Mouse (Mus musculus) frontal cortex, postnatal 10 days (tissue): Measurements from ENCODE around the gene Pdzrn4.

Experiments
- DNase-seq, 2 experiments: peaks; one replicate each; pipeline ENCODE4 v3.0.0; 2022; ENCODE audit warnings: low spot score in 2 of 2, mixed read lengths in 1 of 2

The Pdzrn4 gene

DNA sequence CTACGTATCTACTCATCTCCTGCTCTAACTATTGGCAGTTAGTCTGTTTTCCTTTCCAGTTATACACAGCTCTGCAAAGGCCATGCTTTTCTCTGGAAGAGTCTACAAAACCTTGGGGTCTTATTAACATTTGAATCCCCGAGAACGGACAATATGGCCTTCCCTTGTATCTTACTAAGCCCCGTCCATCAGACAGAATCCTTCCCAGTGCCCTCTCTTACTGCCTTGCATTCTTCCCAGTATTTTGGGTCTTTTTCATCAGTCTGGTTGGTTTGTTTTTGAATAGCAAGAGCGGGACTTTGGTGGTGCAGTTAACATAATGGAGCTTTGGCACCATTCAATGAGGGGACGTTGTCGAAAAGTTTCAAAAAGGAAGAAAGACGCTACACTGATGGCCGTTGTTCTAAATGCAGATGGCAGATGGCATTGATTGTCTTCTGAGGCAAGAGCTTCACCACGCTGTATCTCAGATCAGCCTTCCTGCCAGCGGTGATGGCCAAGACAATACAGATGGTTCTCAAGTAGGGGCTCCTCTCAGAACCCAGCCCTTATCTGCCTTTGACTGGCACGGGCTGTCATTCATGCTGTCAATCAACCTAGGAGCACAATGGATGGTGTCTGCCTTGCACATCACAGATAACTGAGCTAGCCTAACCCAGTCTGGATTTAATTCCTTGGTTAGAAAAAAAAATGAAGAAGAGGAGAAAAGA, 98.9 kb downstream of the Pdzrn4 start:
- DNase-seq, result no peak

DNA sequence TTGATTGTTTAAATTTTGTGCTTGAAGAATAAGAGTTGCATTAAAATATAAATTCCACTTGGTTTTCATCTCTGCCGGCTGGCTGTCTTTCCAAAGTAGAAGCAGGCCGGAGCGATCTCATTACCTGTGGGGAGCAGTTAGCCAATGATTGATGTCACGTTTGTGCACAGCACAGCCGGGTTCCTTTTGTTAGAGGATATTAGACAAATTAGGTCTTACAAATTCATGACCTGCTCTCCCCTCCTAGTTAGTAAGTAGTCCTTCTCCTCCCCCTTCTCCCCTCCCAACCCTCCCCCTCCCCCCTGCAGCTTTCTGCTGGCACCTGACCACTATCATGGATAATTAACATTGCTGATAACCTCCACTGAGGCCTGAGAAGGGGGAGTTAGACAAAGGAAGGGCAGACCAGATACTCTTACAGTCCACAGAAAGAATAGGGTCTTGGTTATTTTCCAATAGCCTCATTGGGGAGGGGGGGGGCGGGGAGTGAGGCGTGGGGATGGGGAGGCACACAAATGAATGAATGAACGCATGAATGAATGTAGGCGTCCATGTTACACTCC, 103.7 kb downstream of the Pdzrn4 start:
- DNase-seq, result no peak

DNA sequence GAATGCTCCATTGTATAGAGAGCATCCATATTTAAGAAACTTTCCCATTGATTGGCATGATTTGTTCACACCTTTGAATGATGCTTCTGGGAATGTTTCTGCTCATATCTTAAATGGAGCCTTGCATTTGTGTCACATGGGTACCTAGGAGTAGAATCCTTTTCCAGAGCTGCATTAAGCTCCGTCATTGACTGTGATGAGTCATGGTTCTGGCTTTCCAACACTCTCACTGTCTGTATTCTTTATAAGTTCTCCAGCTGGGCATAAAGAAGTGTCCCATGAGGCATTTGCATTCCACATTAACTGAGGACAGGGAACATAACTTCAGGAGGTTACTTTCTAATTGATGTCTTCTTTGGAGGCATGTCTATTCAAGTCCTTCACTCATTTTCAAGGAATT, 106.1 kb downstream of the Pdzrn4 start:
- DNase-seq, result no peak

DNA sequence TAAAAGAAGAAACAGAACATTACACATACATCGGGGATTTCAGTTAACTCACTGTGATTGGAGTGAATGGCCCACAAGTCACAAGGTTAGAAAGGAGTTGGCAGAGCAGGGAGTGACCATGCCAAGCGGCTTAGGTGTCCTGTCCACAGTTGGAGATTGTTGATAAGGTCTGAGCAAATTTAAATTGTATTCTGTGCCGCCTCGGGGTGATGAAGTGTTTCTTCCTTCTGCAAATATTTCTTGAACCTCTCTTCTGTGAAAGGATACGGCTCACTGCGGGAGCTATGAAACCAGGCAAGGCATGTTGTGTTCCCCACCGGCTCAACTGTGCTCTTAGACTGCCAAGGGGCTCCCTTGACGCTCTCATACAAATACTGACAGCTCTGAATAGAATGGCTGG, 112.7 kb downstream of the Pdzrn4 start:
- DNase-seq, result no peak

DNA sequence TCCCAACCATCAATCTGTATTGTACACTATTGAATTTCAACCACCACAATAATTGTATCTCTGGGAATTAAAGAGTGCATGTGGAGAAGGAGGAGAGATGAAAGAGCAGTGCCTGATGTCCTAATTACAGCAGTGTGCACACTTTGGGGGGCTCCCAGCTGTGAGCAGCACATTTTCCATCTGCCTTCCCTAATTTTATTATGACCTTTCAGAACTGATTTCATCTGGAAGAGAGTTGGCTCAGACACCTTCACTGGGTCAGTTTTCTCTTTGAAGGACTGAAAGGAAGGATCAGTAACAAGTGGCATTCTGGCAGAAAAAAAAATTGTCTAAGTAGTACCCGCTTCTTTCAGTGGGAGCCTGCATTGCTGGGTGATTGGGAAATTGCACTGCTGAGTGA, 119.0 kb downstream of the Pdzrn4 start:
- no peak for DNase-seq

DNA sequence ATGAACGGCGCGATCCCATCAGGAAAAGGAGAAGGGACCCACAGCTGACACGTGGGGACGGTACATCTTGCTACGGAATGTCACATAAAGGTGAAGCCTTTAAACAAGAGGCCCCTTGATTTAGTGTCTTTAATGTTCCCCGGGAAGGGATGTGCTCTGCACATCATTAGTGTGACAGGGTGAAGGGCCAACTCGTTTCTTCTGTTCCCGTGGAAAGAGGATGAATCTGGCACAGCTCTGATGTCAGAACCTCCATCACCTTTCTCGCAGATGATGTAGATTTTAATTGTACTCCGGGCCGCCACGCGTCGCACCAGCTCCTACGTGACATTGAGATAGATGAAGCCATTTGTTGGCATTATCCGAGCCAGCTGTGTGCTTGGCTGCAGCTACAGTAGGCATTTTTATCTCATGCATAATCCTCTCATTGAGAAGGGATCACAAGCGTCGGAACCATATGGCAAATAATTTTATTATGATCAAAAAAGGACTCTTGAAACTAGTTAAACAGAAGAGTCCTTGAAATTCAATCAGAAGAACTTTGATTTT, 124.1 kb downstream of the Pdzrn4 start:
- DNase-seq, result no peak

DNA sequence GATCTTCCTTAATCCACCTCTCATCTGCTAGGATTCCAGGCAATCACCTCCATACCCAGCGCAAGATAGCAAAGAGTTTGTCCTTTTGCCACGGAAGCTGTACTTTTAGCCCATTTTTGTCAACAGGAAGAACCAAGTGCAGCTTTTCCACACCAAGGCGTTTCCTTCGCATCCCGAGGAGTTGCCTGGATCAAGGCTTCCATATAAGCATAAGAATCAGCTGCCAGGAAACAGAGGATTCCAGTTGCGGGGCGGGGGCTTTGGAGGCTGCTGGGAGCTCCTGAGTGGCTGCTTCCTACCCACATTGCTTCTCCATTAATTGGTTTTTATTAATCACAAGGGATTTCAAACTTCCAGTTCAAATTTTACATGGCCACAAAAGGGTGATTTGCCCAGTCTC, 125.0 kb downstream of the Pdzrn4 start:
- DNase-seq, result no peak

DNA sequence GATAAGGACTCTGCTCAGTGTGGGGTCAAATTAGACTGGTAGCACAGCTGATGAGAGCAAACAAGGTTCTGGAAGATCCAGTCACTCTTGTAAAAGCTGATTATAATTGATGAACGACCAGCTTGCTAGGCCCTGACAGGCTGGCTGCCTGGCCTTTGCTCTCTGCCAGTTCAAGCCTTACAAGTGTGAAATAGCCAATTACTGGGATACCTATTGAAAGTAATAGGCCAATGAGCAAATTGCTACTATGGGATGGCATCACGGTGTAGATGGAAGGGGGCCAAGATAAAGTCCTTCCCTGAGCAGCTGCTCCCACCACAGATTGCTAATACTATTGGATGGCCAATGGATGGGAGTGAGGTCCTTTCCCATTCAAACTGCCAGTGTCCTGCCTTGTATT, 128.2 kb downstream of the Pdzrn4 start:
- DNase-seq, result no peak

DNA sequence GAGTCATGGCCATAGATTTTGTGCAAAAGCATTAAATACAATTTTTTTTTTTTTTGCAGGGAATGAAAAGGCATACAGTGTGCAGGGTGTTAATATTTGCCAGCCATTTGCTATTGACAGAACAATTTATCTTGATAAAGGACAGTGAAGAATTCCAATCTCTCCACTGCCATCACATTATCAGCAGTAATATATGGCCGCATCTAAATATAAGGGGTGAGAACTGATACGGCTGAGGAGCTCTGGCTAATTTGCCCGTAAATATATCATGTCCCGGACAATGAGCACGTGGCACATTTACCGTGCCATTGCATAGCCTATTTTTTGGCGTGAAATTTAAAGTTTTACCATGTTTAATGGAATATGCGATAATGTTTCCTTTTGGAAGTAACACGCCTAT, 128.7 kb downstream of the Pdzrn4 start:
- no peak for DNase-seq

DNA sequence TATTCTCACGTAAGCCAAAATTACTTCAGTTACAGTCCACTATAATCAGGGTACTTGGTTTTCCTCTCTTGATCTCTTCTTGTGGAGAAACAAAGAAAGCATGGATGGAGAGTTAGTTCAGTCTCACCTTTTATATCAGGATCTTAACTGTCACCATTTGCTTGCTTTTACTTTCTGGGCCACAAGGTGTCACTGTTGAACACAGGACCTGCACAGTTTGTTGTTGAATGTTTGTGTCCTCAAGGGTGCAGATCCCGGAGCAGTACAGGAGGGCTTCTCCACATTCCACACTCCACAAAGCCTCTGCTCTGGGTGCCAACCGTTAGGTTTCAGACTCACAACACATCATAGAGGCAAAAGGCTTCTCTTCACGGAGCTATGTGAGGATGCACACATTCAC, 130.1 kb downstream of the Pdzrn4 start:
- DNase-seq, result no peak

DNA sequence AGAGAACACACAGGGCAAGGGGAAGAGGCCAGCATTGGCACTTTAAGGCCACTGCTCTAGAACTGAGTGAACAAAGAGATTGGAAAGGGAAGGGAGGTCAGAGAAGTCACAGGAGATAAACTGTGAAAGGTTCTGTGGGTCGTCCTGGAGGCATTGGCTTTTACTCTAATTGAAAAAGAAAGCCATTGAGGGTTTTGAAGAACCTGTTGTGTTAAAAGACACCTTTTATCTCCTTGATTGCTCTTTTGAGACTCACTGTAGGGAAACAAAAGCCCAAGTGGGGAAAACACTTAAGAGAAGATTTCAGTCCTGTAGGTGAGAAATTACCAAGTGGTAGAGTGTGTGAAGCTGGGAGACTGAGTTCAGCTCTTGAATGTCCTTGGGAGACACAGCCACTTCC, 146.6 kb downstream of the Pdzrn4 start:
- DNase-seq, result no peak

DNA sequence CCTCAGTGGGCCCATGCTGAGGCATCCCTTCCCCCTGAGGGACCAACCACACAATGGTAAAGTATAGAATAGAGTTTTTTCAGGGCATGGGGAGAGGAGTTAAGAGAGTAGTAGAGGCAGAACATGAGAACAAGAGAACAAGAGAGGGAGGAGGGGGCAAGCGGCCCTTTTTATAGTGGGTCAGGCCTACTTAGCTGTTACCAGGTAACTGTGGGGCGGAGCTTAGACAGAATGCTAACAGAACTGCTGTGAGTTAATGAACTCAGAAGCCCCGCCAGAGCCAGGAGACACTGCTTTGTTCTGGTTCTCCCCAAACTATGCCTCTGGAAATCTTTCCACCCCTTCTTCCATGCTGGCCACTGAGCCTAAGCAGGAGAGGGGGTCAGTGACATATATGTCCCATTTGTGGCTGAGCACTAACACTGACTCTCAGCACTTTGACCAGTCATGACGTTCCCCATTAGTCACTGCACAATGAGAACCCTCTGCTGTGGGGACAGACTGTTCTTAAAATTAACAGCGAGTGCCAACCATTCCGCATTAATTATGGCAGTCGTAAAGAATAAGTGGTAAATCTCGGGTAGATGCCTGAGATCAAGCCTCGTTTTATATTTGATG, 150.7 kb downstream of the Pdzrn4 start:
- no peak for DNase-seq

DNA sequence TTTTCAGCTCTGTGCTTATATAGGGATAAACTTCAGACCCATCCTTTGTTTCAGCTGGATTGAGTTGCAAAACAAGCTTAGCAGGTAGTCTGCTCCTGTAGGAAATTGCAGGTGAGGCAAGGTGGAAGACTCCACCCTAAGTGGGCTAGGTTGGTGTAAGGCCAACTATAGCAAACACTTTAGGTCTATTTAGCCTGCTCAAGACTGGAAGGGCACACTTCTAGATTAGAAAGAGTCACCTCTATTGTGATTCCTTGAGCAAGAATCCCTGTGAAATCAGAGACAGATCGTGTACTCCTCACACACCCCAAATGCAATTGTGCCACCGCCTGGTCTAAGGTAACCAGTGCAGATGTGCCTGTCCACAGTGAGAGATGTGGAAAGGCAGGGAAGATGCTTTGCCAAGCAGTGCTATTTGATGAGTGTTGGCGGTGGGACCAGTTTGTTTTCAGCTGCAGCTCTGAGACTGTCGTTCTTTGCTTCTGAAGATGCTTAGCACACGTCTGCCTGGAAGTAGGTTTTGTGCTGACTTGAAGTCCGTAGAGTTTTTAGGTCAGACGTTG, 158.4 kb downstream of the Pdzrn4 start:
- DNase-seq, result no peak

DNA sequence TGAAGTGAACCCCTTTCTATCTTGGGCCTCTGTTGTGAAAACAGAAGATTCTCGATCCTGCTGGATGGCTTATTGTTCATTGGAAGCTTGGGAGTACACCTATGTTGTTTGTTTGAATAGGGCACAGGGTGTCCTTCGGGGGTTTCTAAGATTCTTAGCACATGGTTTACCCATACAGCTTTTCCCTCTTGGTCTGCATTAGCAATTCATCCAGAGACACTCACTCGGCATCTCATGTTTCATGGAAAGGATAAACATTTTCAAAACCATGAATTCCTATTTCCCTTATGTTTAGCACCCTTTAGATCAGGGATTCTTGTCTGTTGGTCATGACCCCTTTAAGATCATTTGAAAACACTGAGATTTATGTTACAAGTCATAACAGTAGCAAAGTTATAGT, 159.0 kb downstream of the Pdzrn4 start:
- no peak for DNase-seq

DNA sequence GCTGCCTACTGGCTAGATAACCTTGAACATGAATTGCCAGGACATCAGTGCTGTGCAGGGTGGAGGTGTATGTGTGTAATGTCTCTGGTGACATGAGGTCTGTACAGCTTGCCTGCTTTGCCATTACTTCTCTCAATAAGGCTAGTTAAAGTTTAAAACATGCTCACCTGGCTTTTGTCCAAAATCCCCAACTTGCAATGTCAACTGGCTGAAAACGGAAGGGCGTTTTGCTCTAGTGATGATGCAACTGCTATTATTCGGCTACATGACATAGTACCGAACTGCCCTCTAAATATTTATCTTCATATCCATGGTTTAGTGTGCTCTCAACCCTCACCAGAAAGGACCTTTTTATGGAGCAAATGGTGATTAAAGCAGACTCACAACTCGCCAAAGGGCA, 161.9 kb downstream of the Pdzrn4 start:
- no peak for DNase-seq

DNA sequence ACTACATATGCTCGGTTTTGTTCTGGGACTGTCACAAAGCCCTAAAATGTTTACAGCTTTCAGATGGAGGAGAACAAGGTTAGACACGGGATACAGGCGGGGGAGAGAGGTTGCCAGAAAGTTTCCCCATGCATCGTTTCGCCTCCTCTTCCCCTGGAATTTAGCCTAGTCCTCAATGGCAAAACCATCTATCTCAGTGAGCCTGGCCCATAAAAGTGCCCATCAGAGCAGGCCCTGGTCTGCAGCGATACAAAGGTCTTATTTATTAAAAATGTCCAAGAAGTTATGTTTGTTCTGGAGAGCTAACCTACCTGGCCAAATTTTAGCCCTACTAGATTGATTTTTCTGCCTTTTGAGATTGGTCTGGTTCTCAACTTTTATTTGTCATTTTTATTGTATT, 165.5 kb downstream of the Pdzrn4 start:
- no peak for DNase-seq

DNA sequence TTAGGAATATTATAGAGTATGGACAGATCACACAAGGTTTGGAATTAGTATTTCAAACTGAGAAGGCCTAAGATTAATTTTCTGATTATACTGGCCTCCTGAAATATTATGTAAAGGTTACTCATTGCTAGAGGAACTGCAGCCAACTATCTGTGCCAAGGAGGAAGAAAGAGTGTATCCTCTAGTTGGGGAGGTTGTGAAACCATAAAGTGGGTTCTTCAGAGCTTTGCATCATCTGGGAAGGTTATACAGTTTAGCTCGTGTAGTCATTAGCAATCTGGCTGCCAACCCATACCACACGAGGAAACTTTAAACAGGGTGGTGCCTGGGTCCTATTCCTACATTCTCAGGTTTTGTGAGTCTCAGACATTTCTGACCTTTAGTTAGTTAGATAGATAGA, 166.9 kb downstream of the Pdzrn4 start:
- DNase-seq, result no peak

DNA sequence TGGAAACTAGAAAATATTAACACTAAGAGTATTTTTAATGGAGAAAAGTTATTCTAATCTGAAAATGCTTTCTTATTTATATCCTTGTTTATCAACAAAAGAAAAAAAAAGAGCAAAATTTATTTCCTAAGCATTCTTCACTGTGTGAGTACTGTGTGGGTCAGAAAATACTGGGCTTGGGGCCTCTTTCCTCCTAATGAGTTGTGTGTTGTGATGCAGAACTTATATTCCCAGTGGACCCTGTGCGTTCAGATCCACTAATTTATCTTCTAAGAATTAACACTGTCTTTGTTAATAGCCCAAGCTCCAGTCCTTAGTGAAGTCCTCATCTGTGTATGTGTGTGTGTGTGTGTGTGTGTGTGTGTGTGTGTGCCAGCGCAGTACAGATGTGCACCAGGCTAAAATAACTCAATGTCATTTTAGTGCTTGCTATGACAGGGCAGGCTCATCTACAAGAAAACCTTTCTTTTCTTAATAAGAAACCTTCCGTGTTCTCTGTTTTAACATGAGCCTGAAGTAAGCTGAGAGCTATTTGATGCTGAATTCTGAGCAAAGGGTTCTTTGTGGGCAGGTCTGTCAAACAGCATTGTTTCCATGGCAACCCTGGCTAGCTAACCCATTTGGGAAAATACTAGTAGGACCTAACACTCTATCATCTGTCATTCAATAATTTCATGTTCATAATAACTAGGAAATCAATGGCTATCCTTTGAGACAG, 174.0 kb downstream of the Pdzrn4 start:
- DNase-seq, result no peak

DNA sequence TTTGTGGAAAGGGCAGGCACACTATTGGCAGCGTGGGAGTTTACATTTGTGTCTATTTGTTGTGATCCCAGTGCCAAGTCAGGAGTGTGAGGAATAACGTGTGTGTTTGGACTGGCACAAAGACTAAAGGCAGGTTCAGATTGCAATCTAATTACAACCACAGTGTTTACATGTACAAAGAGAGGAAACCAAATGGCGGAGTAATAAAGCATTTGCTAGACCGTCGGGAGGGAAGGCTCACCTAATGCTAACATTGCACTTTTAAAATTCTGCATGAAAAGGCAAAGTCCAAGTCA, 174.5 kb downstream of the Pdzrn4 start:
- DNase-seq, result no peak

DNA sequence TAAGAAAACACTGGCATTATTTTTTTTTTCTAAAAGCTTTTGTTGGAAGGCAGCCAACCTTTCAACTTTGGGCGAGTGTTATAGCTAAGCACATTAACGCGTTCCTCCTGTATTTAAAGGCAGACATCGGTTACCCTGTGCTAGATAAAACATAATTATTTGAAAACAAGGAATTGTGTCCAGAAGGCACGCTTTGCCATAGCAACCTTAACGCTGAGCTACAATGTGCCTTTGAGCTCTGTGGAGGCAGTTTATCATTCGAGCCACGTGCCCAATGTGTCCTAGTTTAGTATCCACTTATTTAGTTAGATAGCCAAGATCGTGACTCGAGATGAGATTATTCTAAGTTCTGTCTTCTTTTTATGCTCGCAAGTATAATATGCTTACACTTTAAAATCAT, 180.8 kb downstream of the Pdzrn4 start:
- DNase-seq, result no peak

DNA sequence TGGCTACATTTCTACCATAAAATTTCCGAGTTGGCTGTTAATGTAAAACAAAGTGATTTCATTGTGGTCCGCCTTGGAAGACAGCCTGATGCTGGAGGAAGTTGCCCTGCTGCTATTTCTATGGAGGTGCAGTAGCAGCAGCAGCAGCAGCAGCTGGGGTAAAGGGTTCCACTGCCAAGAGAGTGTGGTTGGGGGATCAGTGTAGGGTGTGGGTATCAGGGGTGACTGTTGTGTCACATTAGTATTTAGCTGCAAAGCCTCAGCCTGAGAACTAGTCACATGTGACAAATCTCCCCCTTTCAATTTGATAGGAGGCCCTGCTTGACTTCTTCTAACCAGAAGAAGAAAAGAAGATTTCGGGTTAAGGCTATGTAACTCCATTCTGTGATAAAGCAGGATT, 183.5 kb downstream of the Pdzrn4 start:
- no peak for DNase-seq

DNA sequence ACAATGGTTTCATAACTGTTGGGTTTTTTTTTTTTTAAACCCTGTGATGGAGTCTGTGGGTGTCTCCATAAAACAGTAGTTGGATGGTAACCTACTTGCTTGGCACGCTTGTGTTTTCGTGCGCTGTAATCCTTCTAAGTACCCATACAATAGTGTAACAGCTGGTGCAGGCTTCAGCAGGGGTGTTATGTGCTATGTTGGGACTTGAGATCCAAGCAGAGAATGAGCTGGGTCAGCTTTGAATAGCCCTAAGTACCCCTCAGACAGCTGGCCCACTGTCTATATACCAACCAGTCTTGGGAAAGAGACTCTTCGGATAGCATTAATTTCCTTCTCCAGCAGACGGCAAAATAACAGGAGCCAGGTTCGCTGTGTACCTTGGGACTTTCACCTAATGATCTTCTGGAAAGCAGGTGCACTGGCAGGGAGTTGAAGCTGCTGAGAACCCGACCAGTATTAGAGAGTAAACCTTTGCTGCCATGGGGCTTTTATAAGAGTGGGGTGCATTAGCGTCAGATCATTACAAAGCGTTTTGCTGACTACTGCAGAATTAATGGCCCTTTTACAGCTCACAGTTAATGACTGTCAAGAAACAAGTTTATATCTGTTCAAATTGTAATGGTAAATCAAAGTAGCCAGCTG, 184.2 kb downstream of the Pdzrn4 start:
- no peak for DNase-seq
